Mouse (Mus musculus): ENCODE measurements around the gene Sycn. TPM values are rescaled to one million over a fixed set of nuclear protein-coding genes. Genes with fewer than 3 reads are reported as not detected.
A peak's percentile ranks its signal among the peaks of the same experiment; 100 is the strongest.

The Sycn gene
- polyA plus RNA-seq, 1 experiment from 2014 or later = 17.9 TPM

DNA sequence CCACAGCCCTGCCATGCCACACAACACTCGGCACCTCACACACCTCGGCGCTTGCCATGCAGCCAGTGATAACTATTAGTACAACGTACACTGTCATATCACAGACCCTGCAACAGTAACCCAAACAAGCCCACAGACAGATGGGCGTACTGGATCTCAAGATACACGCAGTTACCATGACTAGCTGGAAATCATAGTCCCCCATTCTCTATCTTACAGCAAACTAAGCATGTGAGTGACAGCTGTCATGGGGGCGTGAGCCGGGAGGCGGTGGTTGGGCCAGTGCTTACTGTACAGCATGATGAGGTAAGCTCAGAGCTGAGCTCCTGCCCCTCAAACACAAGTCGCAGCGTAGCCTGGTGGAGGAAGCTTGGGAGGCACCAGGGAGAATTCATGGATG, 34.9 kb downstream of the Sycn start:
- H3K4me2 ChIP-seq (ENCODE audit: low read length) = no peak overlapping the region
- no peak for ATAC-seq (replicated peaks; ENCODE audit: low FRiP score, low TSS enrichment, low read depth)
- H3K4me3 ChIP-seq (ENCODE audit: low read depth, low read length) = no peak overlapping the region
- no peaks in the 10 kb centered on the region for H3K36me3 ChIP-seq (ENCODE audit: control insufficient read depth, insufficient read depth, low read length)
- H3K4me1 ChIP-seq (replicated peaks; ENCODE audit: control insufficient read depth, insufficient read depth, low read length) = peaks cover 43% of the 10 kb centered on the region
- H3K27me3 ChIP-seq (replicated peaks; ENCODE audit: control insufficient read depth, insufficient read depth, low read length) = no peaks in the 10 kb centered on the region
- no peak for DNase-seq (ENCODE audit: low spot score)
- H3K9me3 ChIP-seq (ENCODE audit: control insufficient read depth, low read length) = no peaks in the 10 kb centered on the region
- WGBS = 88% methylated on average over 11 of the region's 11 CpGs
- no peak overlapping the region for H3K27ac ChIP-seq (ENCODE audit: low read depth)
- no peak overlapping the region for H3K9ac ChIP-seq (ENCODE audit: low read length)

DNA sequence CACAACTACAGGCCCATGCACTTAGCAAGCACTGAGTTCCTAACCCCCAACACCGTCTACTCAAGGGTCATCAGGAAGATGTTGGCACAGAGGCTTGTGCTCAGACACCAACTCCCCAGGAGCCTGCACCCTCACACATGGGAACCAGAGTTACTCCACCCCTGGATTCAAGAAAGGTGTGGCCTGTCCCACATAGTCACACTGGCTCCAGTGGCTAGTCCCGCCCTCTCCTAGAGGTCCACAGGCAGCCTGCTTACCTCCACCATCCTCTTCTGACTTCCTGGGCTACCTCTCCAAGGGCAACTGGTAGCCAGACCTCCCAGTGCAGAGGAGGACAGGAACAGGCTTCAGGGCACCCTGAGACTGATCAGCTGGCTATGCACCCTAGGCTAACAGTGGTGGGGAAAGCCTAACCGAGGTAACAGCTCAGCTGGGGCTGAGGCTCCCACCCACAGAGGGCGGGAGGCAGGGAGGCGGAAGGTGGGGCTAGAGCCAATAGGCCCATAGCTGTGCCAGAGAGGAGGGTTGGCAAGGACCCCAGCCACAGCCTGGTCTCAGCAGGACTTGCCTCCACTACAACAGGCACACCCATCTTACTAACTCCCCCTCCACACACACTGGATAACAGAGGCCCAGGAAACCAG, 35.7 kb downstream of the Sycn start:
- H3K27me3 ChIP-seq (replicated peaks; ENCODE audit: control insufficient read depth, insufficient read depth, low read length) = no peaks in the 10 kb centered on the region
- DNase-seq (ENCODE audit: low spot score) (no peak), ATAC-seq (replicated peaks; ENCODE audit: low FRiP score, low TSS enrichment, low read depth) (peak; percentile 22; the same call in 1 of the 2 replicates)
- H3K4me2 ChIP-seq (ENCODE audit: low read length) = no peak overlapping the region
- WGBS = 67% methylated on average over 5 of the region's 5 CpGs
- H3K9ac ChIP-seq (ENCODE audit: low read length) = no peak overlapping the region
- H3K4me1 ChIP-seq (replicated peaks; ENCODE audit: control insufficient read depth, insufficient read depth, low read length) = peaks cover 36% of the 10 kb centered on the region
- H3K36me3 ChIP-seq (ENCODE audit: control insufficient read depth, insufficient read depth, low read length) = no peaks in the 10 kb centered on the region
- peak overlapping the region; percentile 7; the same call in 1 of the 2 replicates for H3K27ac ChIP-seq (ENCODE audit: low read depth)
- no peak overlapping the region for H3K4me3 ChIP-seq (ENCODE audit: low read depth, low read length)
- H3K9me3 ChIP-seq (ENCODE audit: control insufficient read depth, low read length) = no peaks in the 10 kb centered on the region

DNA sequence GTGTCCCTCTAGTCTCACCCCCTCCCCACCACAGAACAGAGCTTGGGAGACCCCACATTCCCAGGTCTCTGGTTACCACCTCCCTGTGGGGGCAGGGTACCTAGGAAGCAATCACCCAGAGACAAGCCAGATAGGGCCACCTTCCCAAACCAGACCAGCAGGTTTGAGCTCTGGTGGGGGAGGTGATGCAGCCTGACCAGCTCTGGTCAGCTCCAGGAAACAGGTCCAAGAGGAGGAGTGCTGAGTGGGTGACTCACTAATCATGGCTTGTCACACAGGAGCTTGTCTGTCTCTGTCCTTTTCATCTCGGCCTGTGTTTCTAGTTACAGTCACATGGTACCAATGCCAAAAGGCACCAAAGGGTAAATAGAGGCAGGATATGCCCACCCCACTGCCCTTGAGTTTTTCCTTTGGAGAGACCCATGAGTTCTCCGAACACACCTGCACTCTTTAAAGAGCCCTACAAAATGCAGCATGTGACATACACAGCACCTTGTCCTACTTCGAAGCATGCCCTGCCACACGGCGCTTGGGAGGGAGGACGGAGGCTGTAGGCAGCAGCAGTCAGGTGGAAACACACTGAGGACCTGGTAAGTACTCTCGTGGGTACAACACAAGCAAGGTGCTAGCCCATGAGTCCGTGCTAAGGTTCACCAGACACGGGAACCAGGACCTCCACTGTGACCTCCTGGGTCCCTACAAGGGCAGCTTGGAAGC, 37.3 kb downstream of the Sycn start:
- no peak overlapping the region for H3K4me3 ChIP-seq (ENCODE audit: low read depth, low read length)
- peaks cover 29% of the 10 kb centered on the region for H3K4me1 ChIP-seq (replicated peaks; ENCODE audit: control insufficient read depth, insufficient read depth, low read length)
- ATAC-seq (replicated peaks; ENCODE audit: low FRiP score, low TSS enrichment, low read depth) (peak; percentile 83), DNase-seq (ENCODE audit: low spot score) (peak; percentile 78)
- H3K27ac ChIP-seq (ENCODE audit: low read depth) = peak overlapping the region; percentile 71
- H3K9ac ChIP-seq (ENCODE audit: low read length) = 0 out of 2 replicates have a peak overlapping the region, but pooled peaks have one; percentile 11
- H3K27me3 ChIP-seq (replicated peaks; ENCODE audit: control insufficient read depth, insufficient read depth, low read length) = no peaks in the 10 kb centered on the region
- H3K4me2 ChIP-seq (ENCODE audit: low read length) = peak overlapping the region; percentile 15; the same call in 1 of the 2 replicates
- H3K36me3 ChIP-seq (ENCODE audit: control insufficient read depth, insufficient read depth, low read length) = no peaks in the 10 kb centered on the region
- 66% methylated on average over 9 of the region's 9 CpGs for WGBS
- no peaks in the 10 kb centered on the region for H3K9me3 ChIP-seq (ENCODE audit: control insufficient read depth, low read length)

DNA sequence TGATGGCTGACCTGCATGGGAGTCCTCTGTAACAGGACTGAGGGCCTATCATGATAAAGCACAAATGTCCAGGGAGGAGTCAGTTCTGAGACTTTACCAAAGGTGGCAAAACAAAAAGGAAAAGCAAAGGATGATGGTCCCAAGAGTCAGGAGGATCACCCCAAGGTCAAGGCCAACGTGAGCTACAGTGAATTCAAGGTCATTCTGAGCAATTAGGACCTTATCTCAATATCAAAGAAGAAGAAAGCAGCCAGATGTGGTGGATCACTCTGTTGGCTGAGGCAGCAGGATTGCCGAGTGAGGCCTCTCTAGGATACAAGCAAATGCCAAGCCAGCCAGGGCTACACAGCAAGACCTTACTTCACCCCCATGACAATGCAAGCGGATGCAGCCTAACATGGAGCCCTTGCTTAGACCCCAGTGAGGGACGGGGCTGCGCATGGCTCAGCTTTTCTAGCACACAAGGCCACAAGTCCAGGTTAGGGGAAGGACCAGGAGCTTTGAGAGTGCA, 37.9 kb downstream of the Sycn start:
- DNase-seq (ENCODE audit: low spot score) (no peak), ATAC-seq (replicated peaks; ENCODE audit: low FRiP score, low TSS enrichment, low read depth) (no peak)
- Histone ChIP-seq H3K4me2 (ENCODE audit: low read length) (no peak overlapping the region), H3K9me3 (ENCODE audit: control insufficient read depth, low read length) (no peaks in the 10 kb centered on the region), H3K9ac (ENCODE audit: low read length) (no peak overlapping the region), H3K4me1 (replicated peaks; ENCODE audit: control insufficient read depth, insufficient read depth, low read length) (peaks cover 30% of the 10 kb centered on the region), H3K36me3 (ENCODE audit: control insufficient read depth, insufficient read depth, low read length) (no peaks in the 10 kb centered on the region), H3K27me3 (replicated peaks; ENCODE audit: control insufficient read depth, insufficient read depth, low read length) (no peaks in the 10 kb centered on the region), H3K4me3 (ENCODE audit: low read depth, low read length) (no peak overlapping the region), H3K27ac (ENCODE audit: low read depth) (peak overlapping the region; percentile 68)
- WGBS = 69% methylated on average over 5 of the region's 5 CpGs

DNA sequence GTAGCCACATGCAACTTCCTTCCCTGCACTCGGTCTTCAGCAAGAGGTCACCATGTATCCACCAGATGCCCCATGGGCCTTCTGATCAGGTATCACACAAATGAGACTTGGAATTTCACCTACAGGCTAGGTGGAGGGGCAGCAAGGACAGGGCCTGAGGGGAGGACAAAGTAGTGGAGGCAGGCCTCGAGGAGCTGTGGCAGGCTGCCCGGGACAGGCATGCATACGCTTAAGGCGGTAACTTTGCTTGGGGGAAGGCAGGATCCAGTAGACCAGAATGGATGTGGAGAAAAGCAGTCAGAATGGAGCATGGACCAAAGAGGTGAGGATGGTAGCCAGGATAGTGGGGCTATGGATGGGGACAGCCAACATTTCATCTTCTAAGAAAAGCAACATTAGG, 39.1 kb downstream of the Sycn start:
- ATAC-seq (replicated peaks; ENCODE audit: low FRiP score, low TSS enrichment, low read depth) (no peak), DNase-seq (ENCODE audit: low spot score) (no peak)
- no peaks in the 10 kb centered on the region for H3K36me3 ChIP-seq (ENCODE audit: control insufficient read depth, insufficient read depth, low read length)
- WGBS = 74% methylated on average over 5 of the region's 5 CpGs
- no peaks in the 10 kb centered on the region for H3K9me3 ChIP-seq (ENCODE audit: control insufficient read depth, low read length)
- H3K9ac ChIP-seq (ENCODE audit: low read length) = no peak overlapping the region
- H3K27me3 ChIP-seq (replicated peaks; ENCODE audit: control insufficient read depth, insufficient read depth, low read length) = no peaks in the 10 kb centered on the region
- H3K4me3 ChIP-seq (ENCODE audit: low read depth, low read length) = no peak overlapping the region
- H3K4me2 ChIP-seq (ENCODE audit: low read length) = no peak overlapping the region
- H3K27ac ChIP-seq (ENCODE audit: low read depth) = no peak overlapping the region
- H3K4me1 ChIP-seq (replicated peaks; ENCODE audit: control insufficient read depth, insufficient read depth, low read length) = peaks cover 40% of the 10 kb centered on the region

DNA sequence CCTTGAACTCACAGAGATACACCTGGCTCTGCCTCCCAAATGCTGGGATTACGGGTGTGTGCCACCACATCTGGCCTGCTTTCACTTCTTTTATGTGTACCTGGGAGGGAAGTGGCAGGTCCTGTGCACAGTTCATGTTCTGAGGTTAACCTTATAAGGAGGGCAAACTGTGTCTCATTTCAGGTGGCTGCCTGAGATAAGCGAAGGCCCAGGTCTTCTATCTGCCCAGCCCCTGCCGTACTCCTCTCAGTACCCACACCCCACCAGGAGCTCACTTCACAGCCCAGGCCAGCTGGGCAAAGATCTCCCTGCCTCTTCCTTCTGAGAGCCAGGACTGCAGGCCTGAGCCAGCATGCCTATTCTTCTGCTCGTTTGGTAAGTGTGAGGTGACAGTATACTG, 41.0 kb downstream of the Sycn start:
- no peaks in the 10 kb centered on the region for H3K27me3 ChIP-seq (replicated peaks; ENCODE audit: control insufficient read depth, insufficient read depth, low read length)
- H3K4me2 ChIP-seq (ENCODE audit: low read length) = no peak overlapping the region
- no peak overlapping the region for H3K9ac ChIP-seq (ENCODE audit: low read length)
- no peak overlapping the region for H3K4me3 ChIP-seq (ENCODE audit: low read depth, low read length)
- DNase-seq (ENCODE audit: low spot score) = no peak
- no peaks in the 10 kb centered on the region for H3K36me3 ChIP-seq (ENCODE audit: control insufficient read depth, insufficient read depth, low read length)
- 71% methylated on average over 4 of the region's 4 CpGs for WGBS
- peak overlapping the region; percentile 52 for H3K27ac ChIP-seq (ENCODE audit: low read depth)
- no peak for ATAC-seq (replicated peaks; ENCODE audit: low FRiP score, low TSS enrichment, low read depth)
- H3K4me1 ChIP-seq (replicated peaks; ENCODE audit: control insufficient read depth, insufficient read depth, low read length) = peaks cover 49% of the 10 kb centered on the region
- no peaks in the 10 kb centered on the region for H3K9me3 ChIP-seq (ENCODE audit: control insufficient read depth, low read length)

DNA sequence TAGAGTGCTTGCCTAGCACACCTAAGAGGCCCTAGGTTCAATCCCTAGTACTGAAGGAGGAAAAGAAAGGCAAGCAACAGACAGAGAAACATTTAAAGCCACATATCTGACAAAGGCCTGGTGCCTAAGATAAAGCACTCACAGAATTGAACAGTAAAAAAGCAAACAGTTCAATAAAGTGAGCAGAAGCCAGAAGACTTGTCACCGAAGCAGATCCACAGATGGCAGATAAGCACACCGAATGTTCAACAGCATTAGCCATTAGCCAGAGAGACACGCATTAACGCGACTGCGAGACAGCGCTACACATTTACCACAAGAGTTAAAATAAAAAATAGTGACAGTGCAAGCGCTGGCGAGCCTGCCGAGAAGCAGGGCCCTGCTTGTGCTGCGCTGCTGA, 42.2 kb downstream of the Sycn start:
- Histone ChIP-seq H3K4me2 (ENCODE audit: low read length) (no peak overlapping the region), H3K27ac (ENCODE audit: low read depth) (peak overlapping the region; percentile 52)

DNA sequence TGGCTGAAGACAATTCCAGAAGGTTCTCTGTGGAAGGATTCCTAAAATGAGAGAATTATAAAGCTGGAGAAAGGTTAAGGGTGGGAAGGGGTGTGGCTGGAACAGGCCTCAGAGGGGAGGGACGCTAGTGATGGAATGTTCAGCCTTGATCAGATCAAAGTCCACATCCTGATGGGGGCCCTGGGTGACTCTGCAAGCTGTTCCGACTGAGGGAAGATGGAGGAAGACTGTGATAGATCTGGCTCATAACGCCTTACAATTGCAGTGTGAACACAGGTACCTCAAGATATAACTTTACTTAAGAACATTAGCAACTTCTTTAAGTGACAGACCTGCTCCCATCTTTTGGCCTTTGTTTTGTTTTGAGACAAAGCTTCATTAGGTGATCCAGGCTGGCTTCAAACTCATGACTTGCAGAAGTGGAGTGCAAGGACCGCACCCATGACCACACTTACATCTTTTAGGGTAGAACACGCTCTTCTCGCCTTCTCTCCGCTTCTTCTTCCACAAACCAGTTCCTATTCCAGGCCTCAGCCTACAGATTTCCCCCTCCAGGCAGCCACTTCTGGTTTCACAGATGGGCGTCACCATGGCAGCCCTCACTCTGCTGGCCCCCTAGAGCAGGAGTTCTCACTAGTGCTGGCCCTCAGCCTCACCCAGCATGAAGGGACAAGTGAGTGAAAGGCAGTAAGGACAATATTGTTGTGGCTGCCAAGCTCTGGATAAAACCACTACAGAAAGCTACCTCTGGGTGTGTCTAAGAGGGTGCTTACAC, 43.1 kb downstream of the Sycn start:
- Histone ChIP-seq H3K9ac (ENCODE audit: low read length) (no peak overlapping the region), H3K27ac (ENCODE audit: low read depth) (peak overlapping the region; percentile 52), H3K4me1 (replicated peaks; ENCODE audit: control insufficient read depth, insufficient read depth, low read length) (peaks cover 61% of the 10 kb centered on the region), H3K4me2 (ENCODE audit: low read length) (no peak overlapping the region; the same call in 1 of the 2 replicates), H3K4me3 (ENCODE audit: low read depth, low read length) (no peak overlapping the region), H3K36me3 (ENCODE audit: control insufficient read depth, insufficient read depth, low read length) (no peaks in the 10 kb centered on the region), H3K9me3 (ENCODE audit: control insufficient read depth, low read length) (no peaks in the 10 kb centered on the region), H3K27me3 (replicated peaks; ENCODE audit: control insufficient read depth, insufficient read depth, low read length) (no peaks in the 10 kb centered on the region)
- DNase-seq (ENCODE audit: low spot score) = no peak
- WGBS = 64% methylated on average over 8 of the region's 8 CpGs
- ATAC-seq (replicated peaks; ENCODE audit: low FRiP score, low TSS enrichment, low read depth) = peak; percentile 76; the same call in 1 of the 2 replicates

More for the DNA sequence above, 42.2 kb downstream of the Sycn start:
- Histone ChIP-seq H3K4me1 (replicated peaks; ENCODE audit: control insufficient read depth, insufficient read depth, low read length) (peaks cover 54% of the 10 kb centered on the region), H3K9ac (ENCODE audit: low read length) (no peak overlapping the region), H3K4me3 (ENCODE audit: low read depth, low read length) (no peak overlapping the region), H3K9me3 (ENCODE audit: control insufficient read depth, low read length) (no peaks in the 10 kb centered on the region), H3K36me3 (ENCODE audit: control insufficient read depth, insufficient read depth, low read length) (no peaks in the 10 kb centered on the region), H3K27me3 (replicated peaks; ENCODE audit: control insufficient read depth, insufficient read depth, low read length) (no peaks in the 10 kb centered on the region)
- DNase-seq (ENCODE audit: low spot score) (no peak), ATAC-seq (replicated peaks; ENCODE audit: low FRiP score, low TSS enrichment, low read depth) (no peak)
- 69% methylated on average over 11 of the region's 11 CpGs for WGBS

Data from intestine, embryonic 14.5 days (tissue).